Mouse (Mus musculus) myocyte (in vitro differentiated cells): Measurements from ENCODE around the gene Dupd1. TPM values are rescaled to one million over a fixed set of nuclear protein-coding genes. Genes with fewer than 3 reads are reported as not detected.
"Not testable (repeated sequence)": the region's sequence is repeated elsewhere in the genome, so short reads cannot be mapped to it uniquely, and the experiment has no call there.

Experiments
- H3K27me3 ChIP-seq: one replicate; pipeline ENCODE4 v1.6.1; 2011; ENCODE audit not compliant: control insufficient read depth, insufficient read depth, insufficient read length
- H3K36me3 ChIP-seq: one replicate; pipeline ENCODE4 v1.6.1; 2011; ENCODE audit not compliant: control insufficient read depth, insufficient read depth
- H3K4me2 ChIP-seq: one replicate; pipeline ENCODE4 v1.6.1; 2011; ENCODE audit warnings: low read depth, control low read depth
- H3K4me3 ChIP-seq: one replicate; pipeline ENCODE4 v1.5.1; 2011; ENCODE audit warnings: mild to moderate bottlenecking, control low read depth, moderate library complexity
- H3K79me2 ChIP-seq: one replicate; pipeline ENCODE4 v1.6.1; 2011; ENCODE audit not compliant: control insufficient read depth, insufficient read depth
- H3ac ChIP-seq: one replicate; pipeline ENCODE4 v1.6.1; 2011; ENCODE audit not compliant: control insufficient read depth, insufficient read length
- CEBPB ChIP-seq: IDR thresholded peaks from 2 replicates; pipeline ENCODE4 v1.6.1; 2011; ENCODE audit warnings: mild to moderate bottlenecking, moderate library complexity; ENCODE audit not compliant: poor library complexity, insufficient read depth, severe bottlenecking
- E2F4 ChIP-seq: IDR thresholded peaks from one replicate; pipeline ENCODE4 v1.6.1; 2011; ENCODE audit warnings: mild to moderate bottlenecking, control low read depth, moderate library complexity; ENCODE audit not compliant: insufficient read depth
- MAX ChIP-seq: IDR thresholded peaks from one replicate; pipeline ENCODE4 v1.6.1; 2011; ENCODE audit warnings: low read depth, mild to moderate bottlenecking, control low read depth
- MYOD1 ChIP-seq, 3 experiments: IDR thresholded peaks; one replicate each; pipeline ENCODE4 v1.6.1; 2011; ENCODE audit warnings: control low read depth in 2 of 3, low read depth in 2 of 3, mild to moderate bottlenecking in 2 of 3, moderate library complexity in 1 of 3; ENCODE audit not compliant: insufficient read length in 2 of 3, control insufficient read depth in 1 of 3
- MYOG ChIP-seq, 3 experiments: IDR thresholded peaks; one replicate each; pipeline ENCODE4 v1.6.1; 2011; ENCODE audit warnings: control low read depth in 2 of 3, low read depth in 2 of 3, mild to moderate bottlenecking in 2 of 3; ENCODE audit not compliant: insufficient read length in 2 of 3, control insufficient read depth in 1 of 3, insufficient read depth in 1 of 3
- POLR2A ChIP-seq: IDR thresholded peaks from one replicate; pipeline ENCODE4 v1.6.1; 2011; ENCODE audit warnings: low read depth, mild to moderate bottlenecking, control low read depth, moderate library complexity; ENCODE audit not compliant: insufficient read length
- POLR2AphosphoS2 ChIP-seq: IDR thresholded peaks from one replicate; pipeline ENCODE4 v1.6.1; 2011; ENCODE audit warnings: low read depth, control low read depth; ENCODE audit not compliant: insufficient read length
- REST ChIP-seq: IDR thresholded peaks from one replicate; pipeline ENCODE4 v1.6.1; 2011; ENCODE audit warnings: mild to moderate bottlenecking, control low read depth, moderate library complexity; ENCODE audit not compliant: insufficient read depth, insufficient read length
- SRF ChIP-seq: IDR thresholded peaks from one replicate; pipeline ENCODE4 v1.6.1; 2011; ENCODE audit warnings: low read depth; ENCODE audit not compliant: control insufficient read depth, insufficient read length
- TCF12 ChIP-seq: IDR thresholded peaks from one replicate; pipeline ENCODE4 v1.6.1; 2011; ENCODE audit warnings: mild to moderate bottlenecking, control low read depth; ENCODE audit not compliant: poor library complexity, insufficient read depth, severe bottlenecking
- TCF3 ChIP-seq: IDR thresholded peaks from one replicate; pipeline ENCODE4 v1.6.1; 2011; ENCODE audit warnings: low read depth, control low read depth; ENCODE audit not compliant: insufficient read length
- USF1 ChIP-seq: IDR thresholded peaks from one replicate; pipeline ENCODE4 v1.6.1; 2011; ENCODE audit warnings: low read depth, mild to moderate bottlenecking, control low read depth, moderate library complexity
- polyA plus RNA-seq: library from polyadenylated mRNA; unstranded; fragments of >200 nt; fragmentation: generic; extraction: Trizol; gene quantifications from one replicate; pipeline ENCODE4 v1.2.1, GENCODE M21; 2012; ENCODE audit warnings: missing spikeins

Dupd1 gene
- polyA plus RNA-seq, 1 experiment, result 0.14 TPM

- Histone ChIP-seq H3K4me2 (no peak overlapping the region), H3K36me3 (no peaks in the 10 kb centered on the region)
- TF ChIP-seq MYOD1 (IDR thresholded peaks at IDR 0.05; ENCODE audit: control insufficient read depth in 1 of 3, insufficient read length in 2 of 3, low read depth in 2 of 3), result no peak
- no peak for TF ChIP-seq MAX
- TF ChIP-seq REST, result no peak
- TF ChIP-seq TCF3, result no peak
- no peak for TF ChIP-seq SRF
- TF ChIP-seq CEBPB, result no peak
- no peak for TF ChIP-seq E2F4
- TF ChIP-seq TCF12, result no peak
- TF ChIP-seq USF1, result no peak
- no peak for TF ChIP-seq POLR2AphosphoS2
- TF ChIP-seq MYOG (IDR thresholded peaks at IDR 0.05; ENCODE audit: control insufficient read depth in 1 of 3, insufficient read depth in 1 of 3, insufficient read length in 2 of 3, low read depth in 2 of 3), result no peak
- no peak for TF ChIP-seq POLR2A
These were observed 34.7 kb downstream of the Dupd1 start for GRCm38 (mm10) chr14:21679631-21680201.

GRCm38 (mm10) chr14:21678509-21679285 is 35.7 kb downstream of the Dupd1 start:
- Histone ChIP-seq H3ac (no peak overlapping the region), H3K36me3 (no peaks in the 10 kb centered on the region), H3K79me2 (no peaks in the 10 kb centered on the region), H3K4me3 (no peak overlapping the region), H3K27me3 (no peaks in the 10 kb centered on the region), H3K4me2 (no peak overlapping the region)
- TF ChIP-seq TCF12, result no peak
- no peak for TF ChIP-seq POLR2A
- no peak for TF ChIP-seq TCF3
- no peak for TF ChIP-seq CEBPB

More at GRCm38 (mm10) chr14:21679631-21680201, 34.7 kb downstream of the Dupd1 start:
- Histone ChIP-seq H3K79me2 (no peaks in the 10 kb centered on the region), H3ac (no peak overlapping the region), H3K4me3 (no peak overlapping the region), H3K27me3 (no peaks in the 10 kb centered on the region)

- Histone ChIP-seq H3K4me3 (no peak overlapping the region), H3ac (no peak overlapping the region), H3K36me3 (no peaks in the 10 kb centered on the region), H3K79me2 (no peaks in the 10 kb centered on the region), H3K4me2 (no peak overlapping the region), H3K27me3 (no peaks in the 10 kb centered on the region)
- TF ChIP-seq POLR2AphosphoS2, result no peak
- no peak for TF ChIP-seq MYOD1 (IDR thresholded peaks at IDR 0.05; ENCODE audit: control insufficient read depth in 1 of 3, insufficient read length in 2 of 3, low read depth in 2 of 3)
- no peak for TF ChIP-seq MYOG (IDR thresholded peaks at IDR 0.05; ENCODE audit: control insufficient read depth in 1 of 3, insufficient read depth in 1 of 3, insufficient read length in 2 of 3, low read depth in 2 of 3)
- no peak for TF ChIP-seq REST
- no peak for TF ChIP-seq SRF
- TF ChIP-seq POLR2A, result no peak
- TF ChIP-seq TCF3, result no peak
- TF ChIP-seq E2F4, result no peak
- TF ChIP-seq CEBPB, result no peak
These were observed 38.2 kb downstream of the Dupd1 start for GRCm38 (mm10) chr14:21676223-21676622.

GRCm38 (mm10) chr14:21674471-21674870 is 39.9 kb downstream of the Dupd1 start:
- TF ChIP-seq POLR2AphosphoS2 (no peak), REST (no peak), USF1 (no peak), E2F4 (no peak), CEBPB (no peak), TCF12 (no peak), POLR2A (no peak), MYOD1 (IDR thresholded peaks at IDR 0.05; ENCODE audit: control insufficient read depth in 1 of 3, insufficient read length in 2 of 3, low read depth in 2 of 3) (no peak), SRF (no peak), MYOG (IDR thresholded peaks at IDR 0.05; ENCODE audit: control insufficient read depth in 1 of 3, insufficient read depth in 1 of 3, insufficient read length in 2 of 3, low read depth in 2 of 3) (no peak), TCF3 (no peak), MAX (no peak)
- Histone ChIP-seq H3ac (no peak overlapping the region), H3K79me2 (no peaks in the 10 kb centered on the region), H3K4me2 (no peak overlapping the region), H3K36me3 (peaks cover 6% of the 10 kb centered on the region), H3K27me3 (no peaks in the 10 kb centered on the region), H3K4me3 (no peak overlapping the region)

- peaks cover 15% of the 10 kb centered on the region for H3K36me3 ChIP-seq
- no peak overlapping the region for H3ac ChIP-seq
- no peak for TF ChIP-seq TCF12
- no peak for TF ChIP-seq REST
- TF ChIP-seq USF1, result no peak
- no peak for TF ChIP-seq SRF
- TF ChIP-seq MAX, result no peak
- no peak for TF ChIP-seq MYOD1 (IDR thresholded peaks at IDR 0.05; ENCODE audit: control insufficient read depth in 1 of 3, insufficient read length in 2 of 3, low read depth in 2 of 3)
- TF ChIP-seq E2F4, result no peak
- TF ChIP-seq TCF3, result no peak
- no peak for TF ChIP-seq MYOG (IDR thresholded peaks at IDR 0.05; ENCODE audit: control insufficient read depth in 1 of 3, insufficient read depth in 1 of 3, insufficient read length in 2 of 3, low read depth in 2 of 3)
- no peak for TF ChIP-seq CEBPB
- TF ChIP-seq POLR2AphosphoS2, result no peak
- no peak for TF ChIP-seq POLR2A
- no peaks in the 10 kb centered on the region for H3K27me3 ChIP-seq
- no peak overlapping the region for H3K4me3 ChIP-seq
- no peak overlapping the region for H3K4me2 ChIP-seq
- no peaks in the 10 kb centered on the region for H3K79me2 ChIP-seq
These were observed 41.3 kb downstream of the Dupd1 start for GRCm38 (mm10) chr14:21673100-21673499.

- H3K36me3 ChIP-seq, result peaks cover 19% of the 10 kb centered on the region
- H3K4me2 ChIP-seq, H3K4me3 ChIP-seq, H3K27me3 ChIP-seq, H3K79me2 ChIP-seq, H3ac ChIP-seq: not testable (repeated sequence)
These were observed 43.9 kb downstream of the Dupd1 start for GRCm38 (mm10) chr14:21670422-21671006.
